Mouse (Mus musculus): ENCODE data around the gene Tmem147.

GRCm38 (mm10) chr7:30758853-30759252 is 29.5 kb upstream of the Tmem147 start:
- TF ChIP-seq POLR2A (IDR thresholded peaks at IDR 0.05; ENCODE audit: insufficient read depth, low read depth, low read length) = no peak
- no peak for TF ChIP-seq CTCF (IDR thresholded peaks at IDR 0.05; ENCODE audit: insufficient read depth, low read depth, low read length)
